Mouse (Mus musculus) adrenal gland (tissue): ENCODE data around the gene Dennd1a.

Source experiments
- intact Hi-C: fragments of 180-260 bp; cut with DNase I; formaldehyde crosslinking; loops from one replicate; pipeline ENCODE4 v1.15.1; 2025

Gene Dennd1a

GRCm38 (mm10) chr2:37908296-37908695 is 378.9 kb downstream of the Dennd1a start:
- intact Hi-C loops = no loop called here

- intact Hi-C loops = no loop called here
Measured at GRCm38 (mm10) chr2:37906261-37906660, 380.9 kb downstream of the Dennd1a start.

- intact Hi-C loops = no loop called here
Measured at GRCm38 (mm10) chr2:37903286-37903685, 383.9 kb downstream of the Dennd1a start.

GRCm38 (mm10) chr2:37883214-37883613 is 404.0 kb downstream of the Dennd1a start:
- intact Hi-C loops = no loop called here

GRCm38 (mm10) chr2:37881262-37881913 is 405.8 kb downstream of the Dennd1a start:
- intact Hi-C loops = no loop called here

- intact Hi-C loops = no loop called here
Measured at GRCm38 (mm10) chr2:37879697-37880096, 407.5 kb downstream of the Dennd1a start.

DNA sequence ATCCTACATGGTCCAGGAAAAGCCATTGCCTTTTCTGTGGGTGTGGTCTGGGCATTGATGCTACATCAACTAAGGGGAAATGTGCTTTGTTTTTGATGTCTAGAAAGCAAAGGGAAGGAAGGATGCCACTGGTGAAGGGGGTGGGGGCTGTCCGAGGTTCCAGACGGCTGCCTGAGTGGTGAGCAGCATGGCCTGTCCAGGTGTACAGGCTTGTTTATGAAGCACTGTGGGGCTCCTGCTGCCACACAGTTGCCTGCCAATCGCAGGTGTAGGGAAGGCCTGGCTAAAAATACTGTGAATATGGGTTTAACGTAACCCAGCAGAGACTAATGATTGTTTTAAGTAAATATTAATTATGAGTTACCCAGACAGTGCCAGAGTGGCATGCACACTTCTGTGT is 414.4 kb downstream of the Dennd1a start:
- intact Hi-C loops = no loop called here

GRCm38 (mm10) chr2:37869628-37870027 is 417.6 kb downstream of the Dennd1a start:
- intact Hi-C loops = no loop called here

- intact Hi-C loops = no loop called here
Measured at GRCm38 (mm10) chr2:37867387-37867786, 419.8 kb downstream of the Dennd1a start.

GRCm38 (mm10) chr2:37857472-37857871 is 429.7 kb downstream of the Dennd1a start:
- intact Hi-C loops = no loop called here

DNA sequence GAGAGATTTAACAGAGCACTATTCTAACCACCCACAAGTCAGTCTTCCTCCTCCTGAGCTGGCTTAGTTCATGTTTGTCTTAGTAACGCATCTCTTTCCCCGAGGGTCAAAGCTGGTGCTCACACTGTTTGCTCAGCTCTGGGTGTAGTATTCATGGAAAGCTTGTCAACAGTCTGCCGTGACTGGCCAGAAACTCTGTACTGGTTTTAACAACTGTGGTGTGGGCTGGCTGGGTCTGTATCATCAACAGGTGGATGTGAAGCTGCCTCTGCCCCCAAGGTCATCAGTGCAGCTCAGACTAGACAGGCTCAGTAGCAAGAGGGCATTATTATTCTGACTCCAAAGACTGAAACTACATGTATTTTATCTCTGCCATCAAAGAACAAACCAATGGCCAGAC is 430.2 kb downstream of the Dennd1a start:
- intact Hi-C loops = no loop called here

DNA sequence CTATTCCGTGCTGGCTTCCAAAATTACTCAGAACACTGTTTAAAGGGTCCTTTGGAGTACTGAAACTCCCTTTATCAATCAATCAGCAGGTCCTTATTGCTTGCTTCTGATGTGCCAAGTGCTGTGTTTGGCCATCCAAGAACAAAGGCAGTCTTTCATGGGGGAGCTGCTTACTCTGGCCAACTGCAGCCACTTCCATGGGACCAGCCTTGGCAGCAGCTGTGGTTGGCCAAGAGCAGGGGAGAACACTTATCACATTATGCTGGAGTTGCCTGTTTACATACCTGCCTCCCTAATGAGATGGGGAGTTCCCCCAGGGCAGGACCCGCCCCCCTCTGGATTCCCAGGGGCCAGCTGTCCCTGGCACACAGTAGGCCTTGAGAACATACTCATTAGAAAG is 432.0 kb downstream of the Dennd1a start:
- intact Hi-C loops = no loop called here

GRCm38 (mm10) chr2:37853878-37854435 is 433.2 kb downstream of the Dennd1a start:
- intact Hi-C loops = no loop called here

DNA sequence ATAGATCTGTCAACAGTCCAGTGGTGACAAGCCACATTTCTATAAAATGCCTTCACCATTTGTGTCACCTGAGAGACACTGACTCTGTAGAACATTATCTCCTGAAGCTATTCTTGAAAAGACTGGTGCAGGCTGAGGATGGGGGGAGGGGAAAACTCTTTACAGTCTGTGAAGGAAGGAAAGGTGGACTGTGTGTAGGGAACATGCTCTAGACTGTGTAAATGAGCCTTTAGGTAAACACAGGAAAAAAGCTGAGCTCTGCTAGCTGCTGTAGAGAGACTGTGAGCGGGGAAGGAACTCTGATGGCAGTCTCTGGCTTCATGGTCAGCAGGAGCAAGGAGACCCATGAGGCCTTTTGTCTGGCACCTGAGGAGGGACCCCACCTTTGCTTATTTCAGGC is 436.6 kb downstream of the Dennd1a start:
- intact Hi-C loops = no loop called here

- intact Hi-C loops = no loop called here
Measured at GRCm38 (mm10) chr2:37849357-37849756, 437.8 kb downstream of the Dennd1a start.

DNA sequence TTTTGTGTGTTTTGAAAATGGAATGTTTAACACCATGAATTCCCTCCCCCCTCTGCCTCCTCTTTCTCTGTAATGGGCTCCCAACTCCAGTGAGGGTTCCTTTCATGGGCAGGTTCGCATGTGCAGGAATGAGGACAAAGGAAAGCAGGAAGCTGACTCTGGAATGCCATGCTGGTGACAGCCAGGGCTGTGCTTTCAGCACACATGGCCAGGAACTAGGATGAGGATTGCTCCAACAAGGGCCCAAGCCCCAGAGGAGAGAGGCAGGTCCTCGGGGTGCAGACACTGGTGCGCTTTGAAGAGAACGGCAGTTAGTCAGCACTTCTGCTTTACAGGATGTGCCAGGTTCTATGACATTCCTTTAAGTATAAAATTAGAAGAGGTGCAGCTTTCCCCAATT is 444.5 kb downstream of the Dennd1a start:
- intact Hi-C loops = no loop called here

DNA sequence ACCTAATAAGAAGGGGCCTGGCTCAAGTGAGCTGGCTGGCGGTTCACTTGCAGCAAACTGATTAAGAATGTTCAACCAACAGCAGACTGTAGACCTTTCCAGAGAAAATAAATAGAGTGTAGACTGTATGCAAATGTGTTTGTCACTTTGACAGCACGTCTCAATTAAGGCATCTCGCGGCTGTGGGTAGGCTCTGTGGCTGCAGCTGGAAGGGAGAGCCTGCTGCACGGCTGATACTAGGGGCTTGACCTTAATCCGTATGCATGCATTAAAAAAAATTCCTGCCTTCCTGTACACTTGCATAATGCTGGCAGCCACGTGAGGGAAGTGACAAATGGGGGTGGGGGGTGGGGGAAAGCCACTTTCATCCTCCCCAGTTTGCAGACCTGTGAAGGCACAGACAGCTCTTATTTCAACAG is 445.0 kb downstream of the Dennd1a start:
- intact Hi-C loops = no loop called here

DNA sequence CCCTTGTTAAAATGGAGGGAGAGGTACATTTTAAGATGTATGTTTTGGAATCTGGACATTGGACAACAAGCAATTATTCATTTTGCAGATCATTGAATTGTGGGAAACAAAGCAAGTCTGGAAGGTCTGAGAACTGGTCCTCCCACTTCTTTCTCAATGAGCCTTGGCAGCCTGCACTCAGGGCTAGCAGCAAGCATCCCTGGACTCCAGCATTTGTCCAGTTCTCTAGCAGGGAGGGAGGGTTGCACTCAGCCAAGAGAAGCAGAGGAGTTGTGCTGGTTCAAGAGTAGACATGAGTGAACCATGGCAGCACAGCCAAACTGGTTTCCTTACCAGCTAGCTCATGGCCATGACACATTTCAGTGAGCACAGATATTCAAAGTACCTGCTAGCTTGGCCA is 447.3 kb downstream of the Dennd1a start:
- intact Hi-C loops = no loop called here

GRCm38 (mm10) chr2:37838202-37838984 is 448.8 kb downstream of the Dennd1a start:
- intact Hi-C loops = no loop called here

DNA sequence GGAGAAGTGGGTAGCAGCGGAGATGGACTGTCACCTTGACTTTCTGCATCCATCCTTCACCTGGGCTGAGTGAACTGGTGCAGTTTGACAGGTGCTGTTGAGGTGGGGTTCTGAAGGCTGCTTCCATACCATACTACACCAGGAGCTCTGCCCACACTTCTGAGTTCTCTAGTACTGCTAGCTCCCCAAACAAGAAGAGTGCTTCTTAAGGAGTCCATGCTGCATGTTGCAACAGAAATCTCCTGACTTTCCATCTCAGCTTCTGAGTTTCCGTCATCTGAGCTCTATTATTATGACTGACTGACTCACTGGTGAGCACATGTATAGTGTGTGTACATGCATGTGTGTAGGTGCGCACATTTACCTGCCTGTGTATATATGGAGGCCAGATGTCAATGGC is 449.6 kb downstream of the Dennd1a start:
- intact Hi-C loops = no loop called here

DNA sequence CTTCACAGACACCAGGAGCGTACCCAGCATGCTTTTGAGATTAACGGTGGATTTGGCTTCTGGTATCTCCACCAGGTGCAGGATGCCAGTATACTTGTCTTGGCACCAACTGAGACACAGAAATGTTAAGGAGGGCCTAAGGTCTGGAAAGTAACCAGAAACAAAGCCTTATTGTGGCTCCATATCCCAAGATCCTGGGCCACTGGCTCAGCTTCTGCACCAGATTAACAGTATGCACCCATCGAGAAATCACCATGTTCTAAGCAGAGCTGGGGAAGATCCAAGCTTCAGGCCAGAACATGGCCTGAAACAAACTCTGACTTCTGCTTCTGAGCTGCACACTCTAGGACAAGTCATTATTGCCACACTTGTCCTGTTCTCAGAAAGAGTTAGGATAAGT is 450.3 kb downstream of the Dennd1a start:
- intact Hi-C loops = no loop called here

GRCm38 (mm10) chr2:37832253-37832652 is 454.9 kb downstream of the Dennd1a start:
- intact Hi-C loops = no loop called here
